Mouse (Mus musculus): ENCODE data around the gene Grk5. TPM values are rescaled to one million over a fixed set of nuclear protein-coding genes. Genes with fewer than 3 reads are reported as not detected.
"Not testable (repeated sequence)": the region's sequence is repeated elsewhere in the genome, so short reads cannot be mapped to it uniquely, and the experiment has no call there.

Gene Grk5
- total RNA-seq, 1 experiment from 2014 or later: 17.9 TPM

DNA sequence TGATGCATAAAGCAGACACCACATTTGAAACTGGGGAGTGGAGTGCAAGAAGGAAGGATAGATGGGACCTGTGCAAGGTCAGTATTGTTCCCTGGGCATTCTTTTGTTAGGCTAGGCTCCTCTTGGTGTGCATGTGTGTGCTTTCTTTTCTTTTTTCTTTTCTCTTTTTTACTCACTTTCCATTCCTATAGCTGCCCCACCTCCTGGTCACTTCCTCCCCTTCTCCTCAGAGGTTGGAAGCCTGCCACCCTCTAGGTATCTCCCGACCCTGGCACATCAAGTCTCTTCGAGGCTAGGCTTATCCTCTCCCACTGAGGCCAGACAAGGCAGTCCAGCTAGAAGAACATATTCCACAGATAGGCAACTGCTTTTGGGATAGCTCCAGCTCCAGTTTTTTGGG, 22.1 kb downstream of the Grk5 start:
- DNase-seq: no peak

DNA sequence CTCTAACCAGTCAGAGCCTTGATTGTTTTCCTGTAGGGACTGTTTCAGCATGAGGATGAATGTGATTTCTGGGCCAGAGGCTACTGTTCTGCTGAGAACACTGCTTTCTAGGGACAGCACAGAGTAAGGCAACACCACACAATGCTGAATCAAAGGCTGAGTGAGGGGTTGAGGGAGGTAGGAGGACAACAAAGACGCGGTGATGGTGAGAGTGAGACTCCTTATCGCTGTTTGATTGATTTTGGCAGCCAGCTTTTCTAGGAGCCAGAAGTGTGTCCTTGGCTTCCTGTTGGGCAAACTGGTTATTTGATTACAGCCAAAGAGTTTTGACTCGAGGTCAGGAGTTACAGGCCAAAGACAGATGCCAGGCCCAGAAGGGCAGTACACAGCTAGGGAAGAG, 25.7 kb downstream of the Grk5 start:
- DNase-seq: no peak

DNA sequence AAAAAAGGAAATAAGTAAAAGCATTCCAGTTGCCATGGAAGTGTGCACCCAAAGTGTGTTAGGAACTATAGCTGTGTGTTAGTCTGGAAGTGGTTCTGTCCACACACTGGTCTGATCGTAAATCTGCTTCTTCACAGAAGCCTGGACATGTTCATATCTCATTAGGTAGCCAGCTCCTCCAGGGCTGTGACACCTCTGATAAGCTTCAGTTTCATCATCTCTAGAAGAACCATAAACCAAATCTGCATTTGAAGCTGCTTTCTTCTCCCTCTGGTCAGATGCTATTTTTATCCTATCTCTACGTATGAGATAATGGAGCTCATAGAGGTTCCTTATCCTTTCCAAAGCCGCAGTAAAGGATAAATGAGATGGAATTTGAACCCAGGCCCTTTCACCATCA, 26.3 kb downstream of the Grk5 start:
- DNase-seq: no peak

DNA sequence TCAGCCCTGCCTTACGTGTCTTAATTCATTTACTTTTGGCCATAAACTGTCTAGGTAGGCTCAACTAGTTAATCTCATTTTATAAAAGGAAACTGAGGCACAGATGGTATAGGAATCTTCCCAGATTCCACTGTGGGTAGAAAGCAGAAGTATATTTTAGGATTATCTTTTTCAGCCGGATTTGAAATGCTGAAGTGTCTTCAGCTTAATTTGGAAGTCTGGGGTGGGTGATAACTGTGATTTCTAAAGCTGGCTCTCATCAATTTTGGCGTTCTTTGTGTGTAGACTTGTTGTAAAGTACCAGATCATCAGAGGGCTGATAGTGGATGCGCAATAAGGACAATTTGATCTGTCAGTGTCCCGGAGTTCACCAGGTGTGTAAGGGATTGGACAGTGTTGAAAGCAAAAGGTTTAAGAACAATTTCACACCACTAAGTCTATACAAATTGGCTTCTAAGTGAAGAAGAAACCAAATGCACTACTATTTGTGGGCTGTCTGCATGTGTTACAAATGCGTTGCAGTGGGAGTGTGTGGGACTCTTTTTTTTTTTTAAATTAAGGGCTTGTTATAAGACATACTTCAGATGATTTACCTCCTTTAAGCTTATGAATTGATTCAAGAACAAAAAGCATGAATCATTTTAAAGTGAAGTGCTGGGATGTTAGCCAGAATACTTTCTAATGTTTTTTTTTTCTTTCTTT, 27.5 kb downstream of the Grk5 start:
- no peak for DNase-seq

DNA sequence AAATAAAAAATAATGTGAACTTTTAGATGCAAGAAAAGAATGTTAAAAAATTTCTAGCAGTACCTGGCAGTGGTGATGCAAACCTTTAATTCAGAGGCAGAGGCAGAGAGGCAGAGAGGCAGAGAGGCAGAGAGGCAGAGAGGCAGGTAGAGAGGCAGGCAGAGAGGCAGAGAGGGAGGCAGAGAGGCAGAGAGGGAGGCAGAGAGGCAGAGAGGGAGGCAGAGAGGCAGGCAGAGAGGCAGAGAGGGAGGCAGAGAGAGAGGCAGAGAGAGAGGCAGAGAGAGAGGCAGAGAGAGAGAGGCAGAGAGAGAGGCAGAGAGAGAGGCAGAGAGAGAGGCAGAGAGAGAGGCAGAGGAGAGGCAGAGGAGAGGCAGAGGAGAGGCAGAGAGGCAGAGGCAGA, 35.0 kb downstream of the Grk5 start:
- DNase-seq: not testable (repeated sequence)

DNA sequence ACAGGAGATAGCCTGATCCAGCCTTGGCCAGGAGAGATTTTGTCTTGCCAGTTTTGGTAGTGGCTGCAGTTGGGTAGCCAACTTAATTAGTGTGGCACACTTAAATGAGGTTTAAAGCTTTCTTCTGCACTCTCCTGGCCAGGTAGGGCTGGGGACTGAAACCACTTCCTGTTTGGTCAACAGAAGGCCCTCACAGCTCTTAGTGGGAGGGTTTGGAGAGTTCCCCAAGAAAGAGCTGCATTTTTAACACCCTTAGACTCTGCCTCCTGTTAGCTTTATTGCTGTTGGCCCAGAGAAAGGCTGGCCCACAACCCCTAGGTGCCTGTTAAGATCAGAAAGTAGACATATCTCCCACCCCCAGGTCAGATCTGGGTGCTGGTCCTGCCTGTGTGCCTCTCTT, 45.5 kb downstream of the Grk5 start:
- no peak for DNase-seq

DNA sequence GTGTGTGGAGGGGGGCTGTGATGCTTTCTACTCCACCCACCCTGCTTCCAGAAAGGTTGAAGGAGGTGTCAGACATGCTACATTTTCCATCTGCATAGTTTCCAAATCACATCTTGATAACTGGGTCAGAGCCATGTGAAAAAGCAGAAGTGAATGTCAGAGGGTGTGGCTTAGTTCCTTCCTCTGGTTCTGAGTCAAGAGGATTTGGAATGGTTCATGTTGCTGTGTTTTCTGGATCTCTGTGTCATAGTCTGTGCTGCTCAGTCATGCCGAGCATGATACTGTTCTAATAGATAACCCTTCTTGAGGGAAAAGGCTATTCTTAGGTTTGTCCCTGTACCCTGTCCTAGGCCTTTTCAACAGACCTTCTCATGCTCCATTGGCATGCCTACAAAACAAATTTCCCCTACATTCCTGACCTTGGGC, 50.4 kb downstream of the Grk5 start:
- no peak for DNase-seq

DNA sequence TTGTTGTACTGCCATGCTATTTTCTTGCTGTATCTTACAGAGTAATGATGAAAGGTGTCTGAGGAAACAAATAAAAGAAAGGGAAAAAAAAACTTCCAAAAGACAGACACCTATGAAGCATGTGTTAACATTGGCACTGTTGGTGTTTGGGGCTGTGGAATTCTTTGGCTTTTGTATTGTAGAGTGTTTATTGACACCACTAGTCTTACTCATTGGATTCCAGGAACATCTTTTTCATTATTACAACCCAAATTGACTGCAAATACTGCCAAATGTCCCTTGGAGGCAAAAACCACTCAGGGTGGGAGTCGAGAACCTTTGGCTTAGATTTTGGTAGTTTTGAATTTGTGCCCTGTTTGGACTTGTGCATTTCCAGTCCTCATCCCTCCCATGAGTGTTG, 51.3 kb downstream of the Grk5 start:
- no peak for DNase-seq

DNA sequence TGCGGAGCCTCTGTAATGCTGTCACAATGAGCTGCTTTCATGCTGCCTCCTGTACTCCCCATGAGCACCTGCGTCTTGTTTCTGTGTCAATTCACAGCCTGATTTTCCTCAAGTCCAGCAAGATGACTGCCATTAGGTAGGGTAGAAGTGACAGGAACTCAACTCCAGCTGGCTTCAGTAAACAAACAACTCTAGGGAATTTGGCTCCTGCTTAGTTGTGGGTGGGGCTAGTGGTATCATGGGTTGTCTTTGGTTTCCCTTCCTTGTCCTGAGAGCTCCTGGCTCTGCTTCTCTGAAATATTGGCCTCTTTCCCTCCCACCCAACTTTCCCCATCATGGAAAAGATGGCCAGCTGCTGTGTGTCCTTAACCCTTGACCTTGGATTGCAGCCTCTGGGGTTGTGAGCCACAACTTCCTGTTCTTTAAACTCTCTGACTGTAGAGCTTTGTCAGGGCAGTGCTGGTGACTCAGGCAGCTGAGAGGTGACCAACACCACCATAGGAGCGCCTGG, 56.3 kb downstream of the Grk5 start:
- DNase-seq: peak; percentile 51

DNA sequence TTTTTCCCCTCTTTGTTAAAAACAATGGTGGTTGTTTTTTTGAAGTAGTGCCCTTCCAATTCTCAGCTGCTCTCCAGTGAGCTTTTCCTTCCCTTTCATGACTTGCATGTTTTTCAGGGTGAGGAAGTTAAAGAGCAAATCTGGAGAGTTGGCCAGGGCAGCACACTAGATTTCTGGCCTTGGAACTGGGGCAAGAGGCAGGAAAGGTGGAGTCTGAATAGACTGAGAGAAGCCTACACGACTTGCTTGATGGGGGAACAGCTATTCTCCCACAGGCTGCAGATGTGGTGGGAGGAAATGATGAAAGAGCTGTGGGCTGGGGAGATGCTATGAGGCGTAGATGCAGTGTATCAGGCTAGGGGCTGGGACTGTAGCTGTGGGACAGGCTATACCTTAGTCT, 57.1 kb downstream of the Grk5 start:
- no peak for DNase-seq

DNA sequence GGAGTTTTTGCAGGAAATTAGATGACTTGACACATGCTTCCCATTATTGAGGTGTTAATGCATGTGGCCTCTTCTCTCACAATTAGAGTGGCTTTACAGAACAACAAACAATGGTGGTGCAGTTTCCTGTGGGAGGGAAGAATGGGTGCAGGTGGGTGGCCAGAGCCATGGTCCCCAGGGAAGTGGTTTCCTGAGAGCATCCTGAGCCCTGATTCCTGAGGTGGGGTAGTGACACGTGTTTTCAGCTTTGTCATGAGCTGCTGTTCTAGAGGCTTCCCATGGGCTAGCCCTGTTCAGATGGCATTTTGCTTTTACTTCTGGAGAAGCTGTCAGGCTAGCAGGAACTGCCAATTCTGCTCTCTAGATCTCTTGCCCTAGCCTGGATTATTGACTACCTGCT, 59.4 kb downstream of the Grk5 start:
- no peak for DNase-seq

DNA sequence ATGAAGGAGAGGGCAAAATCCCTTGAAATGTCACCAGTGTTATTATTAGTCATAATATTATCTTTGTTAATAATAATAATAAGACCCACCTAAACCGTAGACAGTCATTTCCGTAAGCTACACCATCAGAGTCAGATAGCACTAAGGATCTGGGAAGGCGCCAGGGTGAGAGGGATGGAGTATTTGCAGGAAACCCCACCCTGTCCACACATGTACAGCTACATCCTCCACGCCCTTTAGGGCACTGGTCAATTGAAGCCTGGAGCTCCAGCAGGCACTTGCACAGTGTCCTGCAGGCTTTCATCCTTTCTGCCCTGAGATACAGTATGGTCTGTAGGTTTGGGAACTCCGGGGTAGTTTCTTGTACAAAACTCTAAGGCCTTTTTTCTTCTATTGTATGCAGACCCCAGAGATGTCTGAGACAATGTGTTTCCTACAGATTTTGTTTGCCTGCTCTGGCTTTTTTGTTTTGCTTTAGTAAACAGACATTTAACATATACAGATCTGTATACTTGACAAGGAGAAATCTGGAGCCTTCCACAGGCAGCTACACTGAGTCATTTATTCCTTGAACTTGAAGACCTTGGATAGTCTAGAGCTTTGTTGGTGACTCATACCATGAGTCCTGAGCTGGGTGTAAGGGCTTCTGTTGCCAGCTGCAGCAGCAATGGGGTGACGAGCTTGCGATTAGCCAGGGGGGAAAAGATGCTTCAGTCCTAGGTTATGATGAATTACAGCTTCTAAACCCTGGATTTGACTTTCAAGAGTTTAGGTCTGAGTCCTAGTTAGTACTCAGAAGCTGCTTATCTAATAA, 60.7 kb downstream of the Grk5 start:
- DNase-seq: peak; percentile 38

DNA sequence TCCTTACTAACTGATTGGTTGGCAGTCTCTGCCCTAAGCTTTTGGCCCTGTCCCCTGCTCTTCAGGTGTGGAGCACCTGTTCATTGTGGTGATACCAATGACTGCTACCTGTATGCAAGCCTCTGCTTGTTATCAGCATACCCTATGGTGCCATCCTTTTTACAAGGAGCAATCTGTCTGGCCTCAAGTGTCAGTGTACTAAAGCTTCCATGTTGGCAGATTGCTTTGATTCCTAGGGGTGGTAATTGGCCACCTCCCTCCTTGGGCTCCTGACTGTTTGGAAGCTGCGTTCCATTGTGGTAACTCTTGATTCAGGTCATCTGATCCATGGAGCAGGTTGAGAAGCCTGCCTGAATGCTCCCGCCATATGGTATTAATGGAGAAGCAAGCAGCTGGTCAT, 65.6 kb downstream of the Grk5 start:
- no peak for DNase-seq

DNA sequence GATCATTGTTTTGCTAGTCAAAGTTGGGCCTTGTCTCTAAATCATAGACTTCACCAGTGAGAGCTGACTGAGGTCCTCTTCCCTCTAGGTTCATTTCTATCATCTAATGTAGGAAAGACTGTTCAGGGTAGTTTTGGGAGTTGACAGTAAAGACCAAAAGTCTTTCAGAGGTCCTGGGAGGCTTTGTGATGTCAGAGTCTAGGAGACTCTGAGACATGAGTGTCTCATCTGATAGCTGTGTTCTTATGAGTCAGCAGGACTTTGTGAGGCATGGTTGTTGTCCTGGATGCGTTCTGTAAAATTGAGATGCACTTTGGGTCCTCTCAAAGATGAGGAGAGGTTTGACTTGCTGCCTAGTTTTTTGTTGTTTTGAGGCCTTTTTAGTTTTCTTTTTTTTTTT, 66.2 kb downstream of the Grk5 start:
- no peak for DNase-seq

DNA sequence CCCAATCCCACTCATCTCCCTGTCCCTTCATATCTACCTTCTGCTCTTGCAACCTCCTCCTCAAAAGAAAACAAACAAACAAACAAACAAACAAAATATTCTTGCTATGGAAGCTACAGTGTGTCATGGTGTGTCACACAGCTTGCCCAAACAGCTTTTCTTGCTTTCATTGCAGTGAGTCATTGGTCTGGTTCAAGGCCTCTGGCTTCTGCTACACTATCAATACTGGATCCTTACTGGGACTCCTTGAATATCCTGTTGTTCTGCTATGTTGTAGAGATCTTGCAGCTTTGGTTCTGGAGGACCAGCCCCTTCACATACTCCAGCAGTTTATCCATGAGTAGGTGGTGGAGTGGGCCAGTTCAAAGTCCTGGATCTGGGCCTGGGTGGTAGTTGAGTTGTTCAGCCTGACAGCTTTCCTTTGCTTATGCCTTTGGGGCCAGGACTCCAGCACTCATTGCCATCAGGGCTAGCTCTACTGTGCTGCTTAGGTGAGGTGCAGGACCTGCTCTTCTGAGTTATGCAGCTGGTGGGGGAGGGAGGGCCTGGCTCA, 66.7 kb downstream of the Grk5 start:
- no peak for DNase-seq

DNA sequence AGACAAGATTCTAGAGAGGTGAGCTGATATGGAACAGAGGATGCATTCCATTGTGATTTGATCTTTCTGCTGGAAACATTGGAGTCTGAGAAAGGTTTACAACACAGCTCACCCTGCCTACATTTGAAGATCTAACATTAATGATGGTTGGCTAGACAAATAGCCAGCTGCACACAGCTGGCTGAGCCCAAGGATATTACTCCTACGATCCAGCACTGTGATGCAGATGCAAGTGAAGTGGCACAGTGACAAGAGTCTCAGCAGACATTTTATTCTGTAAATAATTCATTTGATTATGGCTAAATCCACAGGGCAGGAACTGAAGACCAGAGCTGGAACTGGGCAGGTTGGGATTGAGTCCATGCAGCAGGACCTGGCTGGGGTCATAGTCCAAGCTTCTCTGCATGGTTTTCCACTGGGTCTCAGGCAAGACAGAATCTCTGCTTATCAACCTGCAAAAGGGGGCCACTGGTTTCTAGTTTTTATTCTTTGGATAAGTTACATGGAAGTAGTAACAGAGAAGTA, 70.2 kb downstream of the Grk5 start:
- no peak for DNase-seq

DNA sequence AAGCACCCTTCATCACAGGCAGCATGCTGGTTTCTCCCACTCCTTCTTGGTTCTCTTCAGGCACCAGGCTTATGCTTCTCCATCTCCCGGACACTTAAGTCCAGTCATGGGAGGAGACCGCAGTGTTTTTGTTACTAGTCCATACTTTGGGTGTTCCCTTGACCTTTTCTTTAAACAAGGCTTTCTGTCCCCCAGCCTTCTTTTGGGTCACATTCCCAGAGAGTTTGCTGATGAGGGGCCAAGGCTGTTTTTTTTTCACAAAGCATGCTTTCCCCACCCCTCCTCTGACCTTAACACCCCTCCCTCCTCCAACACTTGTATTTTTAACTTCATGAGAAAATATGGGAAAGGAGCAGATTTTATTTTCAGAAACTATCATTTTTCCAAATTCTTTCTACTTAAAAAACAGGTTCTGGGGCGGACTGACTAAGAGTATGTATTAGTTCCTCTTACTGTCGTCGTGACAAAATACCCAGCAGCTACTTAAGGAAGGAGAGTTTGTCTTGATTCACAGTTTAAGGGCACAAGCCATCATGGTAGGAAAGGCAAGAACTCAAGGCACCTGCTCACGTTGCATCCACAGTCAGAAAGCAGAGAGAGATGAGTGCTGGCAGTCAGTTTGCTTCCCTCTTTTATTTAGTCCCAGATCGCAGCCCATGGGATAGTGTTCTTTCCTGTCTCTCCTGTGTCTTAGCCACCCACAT, 73.0 kb downstream of the Grk5 start:
- no peak for DNase-seq

DNA sequence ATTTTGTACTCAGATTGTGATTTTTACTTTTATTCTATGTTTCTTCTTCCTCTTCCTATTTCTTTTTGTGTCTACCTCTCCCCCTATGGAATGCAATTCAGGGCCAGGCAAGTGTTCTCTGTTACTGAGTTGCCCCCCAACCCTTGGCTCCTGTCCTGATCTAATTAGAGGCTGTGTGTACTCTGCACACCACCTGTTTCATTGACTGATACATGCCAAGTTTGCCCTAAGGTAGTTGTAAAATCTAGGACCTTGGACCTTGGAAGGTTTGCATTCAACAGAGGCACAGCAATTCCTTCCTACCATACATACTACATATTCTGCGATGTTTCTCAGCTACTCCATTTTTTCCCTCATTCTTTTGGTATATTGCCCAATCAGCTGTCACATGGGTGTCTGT, 78.4 kb downstream of the Grk5 start:
- no peak for DNase-seq

DNA sequence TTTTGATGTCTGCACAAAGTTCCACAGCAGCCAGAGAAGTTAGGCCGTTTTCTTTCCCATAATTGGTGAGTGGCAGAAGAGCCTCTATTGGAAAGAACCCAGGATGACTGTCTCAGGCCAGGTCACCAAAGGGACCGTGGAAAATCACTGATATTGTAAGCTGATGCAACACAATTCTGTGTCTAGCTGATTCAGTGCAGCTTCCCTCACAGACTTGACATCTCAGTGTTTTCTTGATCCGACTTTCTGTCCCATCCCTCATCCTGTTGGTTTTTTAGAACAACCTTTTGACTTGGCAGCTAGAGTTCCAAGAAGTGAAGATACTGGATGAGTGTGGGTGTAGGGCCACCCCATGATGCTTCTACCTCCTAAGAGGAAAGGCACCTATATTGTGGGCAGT, 80.9 kb downstream of the Grk5 start:
- no peak for DNase-seq

DNA sequence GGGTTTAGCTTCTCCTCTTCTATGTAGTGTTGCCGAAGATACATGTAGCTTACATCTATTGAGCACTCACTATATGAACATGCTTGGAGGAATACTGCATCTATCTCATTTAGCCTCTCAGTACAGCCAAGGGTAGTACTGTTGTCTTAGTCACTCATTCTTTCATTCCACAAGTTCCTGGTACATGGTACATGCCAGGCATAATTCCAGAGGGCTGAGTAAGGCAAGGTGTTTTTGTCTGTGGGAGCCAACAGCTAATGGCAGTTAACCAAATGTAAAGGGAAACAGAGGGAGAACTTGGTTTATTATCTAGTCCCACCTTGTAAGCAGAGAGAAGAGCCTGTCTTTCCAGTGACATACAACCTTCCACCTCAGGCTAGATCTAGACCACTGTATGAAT, 82.0 kb downstream of the Grk5 start:
- DNase-seq: no peak

DNA sequence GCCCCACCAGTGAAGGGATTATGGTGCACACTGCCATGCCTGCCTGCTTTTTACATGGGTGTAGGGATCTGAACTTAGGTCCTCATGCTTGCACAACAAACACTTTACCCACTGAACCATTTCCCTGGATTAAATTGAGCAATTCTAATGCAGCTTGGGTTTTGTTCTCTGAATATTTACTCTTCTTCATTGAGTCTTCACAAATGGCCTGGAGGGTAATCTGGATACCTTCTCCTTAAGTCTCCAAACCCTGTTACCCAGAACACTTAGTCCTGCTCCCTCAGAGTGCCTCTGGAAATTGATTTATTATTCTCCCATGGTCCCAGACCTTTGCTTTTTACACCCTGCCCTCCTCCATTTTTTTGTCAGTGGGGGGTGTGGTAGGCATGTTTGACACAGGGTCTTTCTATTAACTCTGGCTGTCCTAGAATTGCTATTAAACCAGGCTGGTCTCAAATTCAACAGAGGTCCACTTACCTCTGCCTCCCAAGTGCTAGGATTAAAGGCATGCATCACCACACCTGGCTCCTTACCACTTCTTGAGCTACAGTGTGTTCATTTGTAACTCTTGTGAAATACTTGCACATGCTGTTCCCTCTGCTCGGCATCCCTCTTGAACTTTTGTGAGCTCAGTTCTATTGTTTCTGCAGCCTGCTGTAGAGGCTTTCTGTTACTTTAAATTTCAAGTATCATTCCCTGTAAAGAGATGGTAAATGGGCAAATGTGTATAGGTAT, 82.9 kb downstream of the Grk5 start:
- DNase-seq: no peak

DNA sequence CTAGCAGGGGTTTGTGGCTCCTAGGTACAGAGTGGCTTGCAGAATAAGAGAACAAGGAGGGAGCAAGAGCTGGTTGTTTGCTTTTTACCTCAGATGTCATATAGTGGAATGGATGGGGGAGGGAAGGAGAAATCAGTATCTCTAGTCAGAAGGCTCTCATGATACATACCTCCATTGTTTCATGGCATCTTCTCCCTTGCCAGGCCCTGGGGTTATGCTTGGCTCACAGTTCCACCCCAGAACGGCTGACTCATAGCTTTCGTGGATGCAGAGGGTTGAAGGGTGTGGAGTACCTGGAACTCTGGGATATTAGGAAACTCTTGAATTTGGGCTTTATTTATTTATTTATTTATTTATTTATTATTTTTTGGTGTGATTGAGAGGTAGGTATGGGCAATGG, 84.0 kb downstream of the Grk5 start:
- no peak for DNase-seq

Measured in adrenal gland, postnatal 25 days (tissue).